ENCODE assay signal across 10 mouse cellular contexts in genomic region chr5:77143076-77143475, GRCm38 (mm10).
"Had no signal": no experiment of that assay in that cellular context is flagged by ENCODE, and none has a peak within 500 bp of the region (broad histone marks: within the 10 kb centered on the region; RNA-seq: fewer than 3 reads in every experiment).

No protein-coding gene starts in this region.

- H3K4me2 ChIP-seq: limb, embryonic 13.5 days; midbrain, embryonic 13.5 days had no signal

- H3K4me3 ChIP-seq: limb, embryonic 13.5 days; midbrain, embryonic 13.5 days had no signal

- H3K27ac ChIP-seq: limb, embryonic 13.5 days; liver, embryonic 14.5 days; midbrain, embryonic 13.5 days had no signal

- ATAC-seq: midbrain, embryonic 13.5 days had no signal

- DNase-seq: kidney, postnatal 25 days; left cerebral cortex, postnatal 4 days; lung, adult 18-20 months; lung, postnatal 36 days; right cerebral cortex, adult 18-20 months; right cerebral cortex, postnatal 25 days; thymus, postnatal 36 days had no signal

- H3K27me3 ChIP-seq: limb, embryonic 13.5 days had no signal

- H3K36me3 ChIP-seq: limb, embryonic 13.5 days; midbrain, embryonic 13.5 days had no signal

- H3K9ac ChIP-seq: limb, embryonic 13.5 days; liver, embryonic 14.5 days; midbrain, embryonic 13.5 days had no signal

- H3K9me3 ChIP-seq: limb, embryonic 13.5 days; midbrain, embryonic 13.5 days had no signal
